Mouse (Mus musculus) kidney, embryonic 14.5 days (tissue): ENCODE results near the gene Samd3. TPM values are rescaled to one million over a fixed set of nuclear protein-coding genes. Genes with fewer than 3 reads are reported as not detected.

Experiments used
- ATAC-seq: fragments of 200-750 bp; cut with Nextera tagmentation; 2 replicates; pipeline ENCODE4 v1.8.0; 2017; ENCODE audit warnings: moderate number of reproducible peaks, mild to moderate bottlenecking, moderate TSS enrichment, moderate library complexity; ENCODE audit not compliant: low FRiP score, low TSS enrichment
- H3K27ac ChIP-seq: fragments of 300-500 bp; sonication (generic); 2 replicates; pipeline ENCODE4 v1.5.1; 2014; ENCODE audit warnings: low read depth, mild to moderate bottlenecking, low read length, moderate library complexity, mixed read lengths
- H3K27me3 ChIP-seq: fragments of 300-500 bp; sonication (generic); 2 replicates; pipeline ENCODE4 v1.6.1; 2014; ENCODE audit warnings: mild to moderate bottlenecking, low read length; ENCODE audit not compliant: control insufficient read depth, insufficient read depth
- H3K36me3 ChIP-seq: fragments of 300-500 bp; sonication (generic); 2 replicates; pipeline ENCODE4 v1.6.1; 2014; ENCODE audit warnings: low read length, mixed read lengths; ENCODE audit not compliant: control insufficient read depth, insufficient read depth
- H3K4me1 ChIP-seq: fragments of 300-500 bp; sonication (generic); 2 replicates; pipeline ENCODE4 v1.6.1; 2014; ENCODE audit warnings: low read length, mixed read lengths; ENCODE audit not compliant: control insufficient read depth, insufficient read depth
- H3K4me2 ChIP-seq: fragments of 300-500 bp; sonication (generic); replicated peaks from 2 replicates; pipeline ENCODE4 v1.6.1; 2014; ENCODE audit warnings: low read depth, mild to moderate bottlenecking, low read length
- H3K4me3 ChIP-seq: fragments of 300-500 bp; sonication (generic); 2 replicates; pipeline ENCODE4 v1.5.1; 2014; ENCODE audit warnings: mild to moderate bottlenecking, low read length
- H3K9ac ChIP-seq: fragments of 300-500 bp; sonication (generic); 2 replicates; pipeline ENCODE4 v1.6.1; 2014; ENCODE audit warnings: low read depth, mild to moderate bottlenecking, low read length, moderate library complexity
- H3K9me3 ChIP-seq: fragments of 300-500 bp; sonication (generic); 2 replicates; pipeline ENCODE4 v1.6.1; 2016; ENCODE audit warnings: low read length; ENCODE audit not compliant: control insufficient read depth
- WGBS: fragments of 180-500 bp; shearing (Covaris S2); extraction: QIAGEN DNeasy Blood & Tissue Kit; methylation state at CpG from one replicate; pipeline ENCODE4 v1.1.7; 2014; 5-methylcytosine and 5-hydroxymethylcytosine counted together
- polyA plus RNA-seq: library from polyadenylated mRNA; unstranded; fragments of >200 nt; fragmentation: Nextera tagmentation; extraction: Ambion mirVana; gene quantifications from 2 replicates; pipeline ENCODE4 v1.2.1, GENCODE M21; 2014

Samd3 gene
- polyA plus RNA-seq, 1 experiment from 2014 or later, result not detected

DNA sequence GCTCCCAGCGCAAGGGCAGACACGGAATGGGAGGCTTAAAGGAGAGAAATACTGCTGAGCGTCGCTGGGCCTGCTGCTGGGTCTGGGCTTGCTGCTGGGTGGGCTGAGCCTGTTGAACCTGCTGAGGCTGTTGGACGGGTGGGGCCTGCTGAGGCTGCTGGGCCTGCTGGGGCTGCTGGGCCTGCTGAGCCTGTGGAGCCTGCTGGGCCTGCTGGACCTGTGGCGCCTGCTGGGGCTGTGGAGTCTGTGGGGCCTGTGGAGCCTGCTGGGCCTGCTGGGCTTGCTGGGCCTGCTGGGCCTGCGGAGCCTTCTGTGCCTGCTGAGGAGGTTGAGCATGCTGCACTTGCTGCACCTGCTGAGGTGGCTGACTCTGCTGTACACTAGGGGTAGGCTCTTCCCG lies 50.5 kb downstream of the Samd3 start:
- ATAC-seq, result peak; percentile 71; the same call in 1 of the 2 replicates
- H3K36me3 ChIP-seq, result peaks cover 42% of the 10 kb centered on the region
- no peak overlapping the region for H3K4me3 ChIP-seq
- H3K4me1 ChIP-seq, result no peaks in the 10 kb centered on the region
- H3K9me3 ChIP-seq, result no peaks in the 10 kb centered on the region
- no peak overlapping the region for H3K27ac ChIP-seq
- no peak overlapping the region for H3K4me2 ChIP-seq
- 73% methylated on average over 8 of the region's 8 CpGs for WGBS
- no peaks in the 10 kb centered on the region for H3K27me3 ChIP-seq
- H3K9ac ChIP-seq, result no peak overlapping the region

DNA sequence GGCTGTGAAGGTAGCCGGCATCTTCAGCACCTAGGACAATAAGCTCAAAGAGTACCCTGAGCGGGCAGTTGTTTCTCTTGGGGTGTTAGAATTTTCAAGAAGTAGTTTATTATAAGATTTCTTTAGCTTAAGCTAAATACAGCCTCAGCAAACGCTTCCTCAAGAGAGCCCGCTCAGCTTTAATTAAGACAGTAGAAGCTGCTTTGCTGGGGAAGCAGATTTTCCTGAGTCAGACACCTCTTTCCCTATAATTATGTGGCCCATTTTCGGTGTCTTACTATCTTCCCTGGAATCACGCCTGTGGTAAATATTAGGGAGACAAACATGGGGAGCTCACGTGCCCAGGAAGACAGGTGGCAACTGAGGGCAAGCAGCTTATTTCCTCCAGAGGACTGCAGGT lies 57.6 kb downstream of the Samd3 start:
- ATAC-seq, result no peak
- Histone ChIP-seq H3K36me3 (peaks cover 20% of the 10 kb centered on the region; the same call in 1 of the 2 replicates), H3K27ac (no peak overlapping the region)

GRCm38 (mm10) chr10:26297200-26297599 lies 67.7 kb downstream of the Samd3 start:
- H3K9ac ChIP-seq, result no peak overlapping the region
- no peak overlapping the region for H3K27ac ChIP-seq
- no peak for ATAC-seq
- peaks cover 19% of the 10 kb centered on the region; the same call in 1 of the 2 replicates for H3K36me3 ChIP-seq
- H3K4me2 ChIP-seq, result no peak overlapping the region
- no peaks in the 10 kb centered on the region for H3K27me3 ChIP-seq
- H3K9me3 ChIP-seq, result no peaks in the 10 kb centered on the region
- 84% methylated on average over 3 of the region's 3 CpGs for WGBS
- no peak overlapping the region for H3K4me3 ChIP-seq
- no peaks in the 10 kb centered on the region for H3K4me1 ChIP-seq

More for the DNA sequence above, 57.6 kb downstream of the Samd3 start:
- Histone ChIP-seq H3K4me1 (no peaks in the 10 kb centered on the region), H3K9ac (no peak overlapping the region), H3K4me2 (no peak overlapping the region), H3K9me3 (no peaks in the 10 kb centered on the region), H3K4me3 (no peak overlapping the region), H3K27me3 (no peaks in the 10 kb centered on the region)
- WGBS, result 90% methylated on average over 7 of the region's 7 CpGs

DNA sequence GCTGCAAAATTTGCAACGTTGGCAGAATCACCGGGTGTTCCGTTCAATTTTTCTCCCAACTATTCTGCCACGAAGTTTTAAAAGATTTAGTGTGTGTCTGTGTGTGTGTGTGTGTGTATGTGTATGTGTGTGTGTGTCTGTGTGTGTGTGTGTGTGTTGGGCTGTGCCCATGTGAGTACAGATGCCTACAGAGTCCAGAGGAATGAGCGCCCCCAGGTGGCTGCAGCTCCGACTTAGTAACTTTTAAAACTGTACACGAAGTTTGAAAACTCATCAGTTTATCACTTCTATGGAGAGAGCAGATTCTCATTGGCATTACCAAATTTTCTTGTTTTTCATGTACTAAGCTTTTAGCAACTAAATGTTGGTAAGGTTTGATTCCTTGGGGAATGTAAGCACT lies 68.1 kb downstream of the Samd3 start:
- peaks cover 20% of the 10 kb centered on the region; the same call in 1 of the 2 replicates for H3K36me3 ChIP-seq

DNA sequence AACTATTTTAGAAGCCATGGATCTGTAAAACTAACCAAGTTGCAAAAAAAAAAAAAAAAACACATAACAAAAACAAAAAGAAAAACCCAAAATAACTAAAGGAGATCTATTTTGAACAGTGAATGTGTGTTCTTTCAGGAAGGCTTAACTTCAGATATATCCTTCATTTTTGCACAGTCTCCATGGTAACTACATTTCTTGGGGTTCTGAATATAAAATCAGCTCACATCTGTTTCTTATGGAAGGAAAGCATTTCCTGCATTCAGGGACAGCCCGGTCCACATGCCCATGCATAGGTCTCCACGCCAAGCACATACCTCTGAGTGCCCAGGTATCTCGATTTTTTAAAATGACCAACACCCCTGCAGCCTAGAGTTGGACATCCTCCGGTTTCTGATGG lies 72.8 kb downstream of the Samd3 start:
- Histone ChIP-seq H3K36me3 (peaks cover 26% of the 10 kb centered on the region; the same call in 1 of the 2 replicates), H3K4me3 (no peak overlapping the region), H3K27me3 (no peaks in the 10 kb centered on the region), H3K27ac (no peak overlapping the region), H3K4me2 (no peak overlapping the region), H3K9me3 (no peaks in the 10 kb centered on the region), H3K4me1 (no peaks in the 10 kb centered on the region), H3K9ac (no peak overlapping the region)
- over 99% methylated on average over 4 of the region's 4 CpGs for WGBS
- no peak for ATAC-seq

More for the DNA sequence above, 68.1 kb downstream of the Samd3 start:
- H3K27ac ChIP-seq, result no peak overlapping the region
- H3K27me3 ChIP-seq, result no peaks in the 10 kb centered on the region
- H3K4me2 ChIP-seq, result no peak overlapping the region
- no peaks in the 10 kb centered on the region for H3K9me3 ChIP-seq
- WGBS, result 91% methylated on average over 7 of the region's 7 CpGs
- H3K9ac ChIP-seq, result no peak overlapping the region
- ATAC-seq, result no peak
- no peaks in the 10 kb centered on the region for H3K4me1 ChIP-seq
- no peak overlapping the region for H3K4me3 ChIP-seq

DNA sequence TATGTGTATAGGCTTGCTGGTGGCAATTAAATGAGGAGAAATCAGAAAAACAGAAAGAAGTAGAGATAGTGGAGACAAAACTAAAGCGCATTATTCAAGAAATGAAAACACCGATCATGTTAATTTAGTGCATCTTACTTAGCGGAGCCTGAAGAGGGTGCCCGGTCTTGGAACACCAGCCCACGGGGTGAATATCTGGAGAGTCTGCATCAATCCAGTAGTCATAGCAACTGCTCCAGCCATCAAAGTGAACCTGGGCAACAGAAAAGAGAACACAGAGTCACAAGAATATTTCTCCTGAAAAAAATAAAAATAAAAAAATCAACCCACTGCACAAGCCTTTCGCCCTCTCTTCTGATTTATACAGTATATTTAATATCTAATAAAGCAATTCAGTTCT lies 74.0 kb downstream of the Samd3 start:
- Histone ChIP-seq H3K9me3 (no peaks in the 10 kb centered on the region), H3K9ac (no peak overlapping the region), H3K4me3 (no peak overlapping the region), H3K27ac (no peak overlapping the region), H3K36me3 (peaks cover 26% of the 10 kb centered on the region; the same call in 1 of the 2 replicates), H3K27me3 (no peaks in the 10 kb centered on the region), H3K4me2 (no peak overlapping the region), H3K4me1 (no peaks in the 10 kb centered on the region)
- ATAC-seq, result no peak
- WGBS, result 94% methylated on average over 6 of the region's 6 CpGs

- H3K27me3 ChIP-seq, result no peaks in the 10 kb centered on the region
- H3K27ac ChIP-seq, result no peak overlapping the region
- no peak overlapping the region for H3K4me3 ChIP-seq
- no peak overlapping the region for H3K4me2 ChIP-seq
- no peaks in the 10 kb centered on the region for H3K9me3 ChIP-seq
- no peak overlapping the region for H3K9ac ChIP-seq
- 96% methylated on average over 15 of the region's 15 CpGs for WGBS
- ATAC-seq, result no peak
- H3K36me3 ChIP-seq, result peaks cover 53% of the 10 kb centered on the region
- no peaks in the 10 kb centered on the region for H3K4me1 ChIP-seq
Measured at GRCm38 (mm10) chr10:26314327-26314726, 84.8 kb downstream of the Samd3 start.

- no peak overlapping the region for H3K9ac ChIP-seq
- no peak overlapping the region for H3K27ac ChIP-seq
- no peaks in the 10 kb centered on the region for H3K9me3 ChIP-seq
- ATAC-seq, result no peak
- no peaks in the 10 kb centered on the region for H3K4me1 ChIP-seq
- no peak overlapping the region for H3K4me3 ChIP-seq
- H3K4me2 ChIP-seq, result no peak overlapping the region
- peaks cover 19% of the 10 kb centered on the region for H3K36me3 ChIP-seq
- 89% methylated on average over 4 of the region's 4 CpGs for WGBS
- H3K27me3 ChIP-seq, result no peaks in the 10 kb centered on the region
Measured at GRCm38 (mm10) chr10:26320679-26321078, 91.2 kb downstream of the Samd3 start.
